Mouse (Mus musculus) midbrain, embryonic 14.5 days (tissue): ENCODE measurements around the gene Slc13a4. TPM values are rescaled to one million over a fixed set of nuclear protein-coding genes. Genes with fewer than 3 reads are reported as not detected.

Experiments used
- ATAC-seq: fragments of 200-750 bp; cut with Nextera tagmentation; 2 replicates; pipeline ENCODE4 v1.8.0; 2017; ENCODE audit warnings: moderate number of reproducible peaks, moderate library complexity; ENCODE audit not compliant: low FRiP score, low TSS enrichment
- DNase-seq: peaks from one replicate; pipeline ENCODE4 v3.0.0-alpha.2; 2015
- H3K27ac ChIP-seq: fragments of 300-500 bp; sonication (generic); replicated peaks from 2 replicates; pipeline ENCODE4 v1.5.1; 2014; ENCODE audit warnings: mild to moderate bottlenecking, low read depth, low read length, moderate library complexity
- H3K27me3 ChIP-seq: fragments of 300-500 bp; sonication (generic); 2 replicates; pipeline ENCODE4 v1.6.1; 2014; ENCODE audit warnings: low read length, control low read depth, mixed read lengths; ENCODE audit not compliant: control insufficient read depth, insufficient read depth
- H3K36me3 ChIP-seq: fragments of 300-500 bp; sonication (generic); 2 replicates; pipeline ENCODE4 v1.6.1; 2014; ENCODE audit warnings: low read length, control low read depth; ENCODE audit not compliant: control insufficient read depth, insufficient read depth
- H3K4me1 ChIP-seq: fragments of 300-500 bp; sonication (generic); 2 replicates; pipeline ENCODE4 v1.6.1; 2014; ENCODE audit warnings: mild to moderate bottlenecking, antibody characterized with exemption, low read length, control low read depth; ENCODE audit not compliant: control insufficient read depth, insufficient read depth
- H3K4me2 ChIP-seq: fragments of 300-500 bp; sonication (generic); 2 replicates; pipeline ENCODE4 v1.6.1; 2014; ENCODE audit warnings: mild to moderate bottlenecking, low read length, moderate library complexity
- H3K4me3 ChIP-seq: fragments of 300-500 bp; sonication (generic); replicated peaks from 2 replicates; pipeline ENCODE4 v1.5.1; 2014; ENCODE audit warnings: low read depth, low read length
- H3K9ac ChIP-seq: fragments of 300-500 bp; sonication (generic); replicated peaks from 2 replicates; pipeline ENCODE4 v1.6.1; 2014; ENCODE audit warnings: mild to moderate bottlenecking, low read length, moderate library complexity
- H3K9me3 ChIP-seq: fragments of 300-500 bp; sonication (generic); 2 replicates; pipeline ENCODE4 v1.6.1; 2016; ENCODE audit warnings: low read length, control low read depth, mixed read lengths; ENCODE audit not compliant: control insufficient read depth
- WGBS: fragments of 180-500 bp; shearing (Covaris S2); extraction: QIAGEN DNeasy Blood & Tissue Kit; methylation state at CpG from one replicate; pipeline ENCODE4 v1.1.7; 2014; 5-methylcytosine and 5-hydroxymethylcytosine counted together
- polyA plus RNA-seq: library from polyadenylated mRNA; unstranded; fragments of >200 nt; fragmentation: Nextera tagmentation; extraction: Ambion mirVana; gene quantifications from 2 replicates; pipeline ENCODE4 v1.2.1, GENCODE M21; 2014

The Slc13a4 gene
- polyA plus RNA-seq, 1 experiment from 2014 or later: 3.3 TPM

- H3K4me3 ChIP-seq: no peak overlapping the region
- H3K4me2 ChIP-seq: no peak overlapping the region
- no peaks in the 10 kb centered on the region for H3K36me3 ChIP-seq
- ATAC-seq: no peak
- whole genome bisulfite sequencing: 56% methylated on average over 2 of the region's 2 CpGs
- no peaks in the 10 kb centered on the region for H3K27me3 ChIP-seq
- no peaks in the 10 kb centered on the region for H3K4me1 ChIP-seq
- no peak overlapping the region for H3K9ac ChIP-seq
- no peak overlapping the region for H3K27ac ChIP-seq
- H3K9me3 ChIP-seq: no peaks in the 10 kb centered on the region
- DNase-seq: peak; percentile 10
Observed at GRCm38 (mm10) chr6:35297001-35297400, 10.9 kb downstream of the Slc13a4 start.

- 69% methylated on average over 2 of the region's 2 CpGs for WGBS
- H3K36me3 ChIP-seq: no peaks in the 10 kb centered on the region
- no peak overlapping the region for H3K4me2 ChIP-seq
- H3K9me3 ChIP-seq: no peaks in the 10 kb centered on the region
- H3K9ac ChIP-seq: no peak overlapping the region
- DNase-seq: peak; percentile 6
- no peaks in the 10 kb centered on the region for H3K4me1 ChIP-seq
- no peaks in the 10 kb centered on the region for H3K27me3 ChIP-seq
- H3K27ac ChIP-seq: no peak overlapping the region
- no peak overlapping the region for H3K4me3 ChIP-seq
- no peak for ATAC-seq
Observed at GRCm38 (mm10) chr6:35294964-35295363, 13.0 kb downstream of the Slc13a4 start.

- Histone ChIP-seq H3K4me3 (no peak overlapping the region), H3K4me2 (no peak overlapping the region), H3K9ac (no peak overlapping the region), H3K4me1 (no peaks in the 10 kb centered on the region), H3K36me3 (no peaks in the 10 kb centered on the region), H3K9me3 (no peaks in the 10 kb centered on the region), H3K27me3 (no peaks in the 10 kb centered on the region), H3K27ac (no peak overlapping the region)
- no peak for DNase-seq
- WGBS: 93% methylated on average over 8 of the region's 8 CpGs
- no peak for ATAC-seq
Observed at GRCm38 (mm10) chr6:35289676-35290075, 18.3 kb downstream of the Slc13a4 start.

- no peaks in the 10 kb centered on the region for H3K27me3 ChIP-seq
- DNase-seq (peak; percentile 35), ATAC-seq (no peak)
- H3K4me1 ChIP-seq: no peaks in the 10 kb centered on the region
- 0 out of 2 replicates have a peak overlapping the region, but pooled peaks have one; percentile 41 for H3K27ac ChIP-seq
- H3K36me3 ChIP-seq: no peaks in the 10 kb centered on the region
- no peak overlapping the region for H3K4me3 ChIP-seq
- H3K9me3 ChIP-seq: no peaks in the 10 kb centered on the region
- WGBS: 23% methylated on average over 7 of the region's 7 CpGs
- no peak overlapping the region for H3K9ac ChIP-seq
- H3K4me2 ChIP-seq: no peak overlapping the region
Observed at GRCm38 (mm10) chr6:35288920-35289319, 19.0 kb downstream of the Slc13a4 start.

GRCm38 (mm10) chr6:35288114-35288761, 19.7 kb downstream of the Slc13a4 start:
- H3K27me3 ChIP-seq: no peaks in the 10 kb centered on the region
- no peaks in the 10 kb centered on the region for H3K4me1 ChIP-seq
- no peak overlapping the region for H3K4me3 ChIP-seq
- H3K9ac ChIP-seq: no peak overlapping the region
- peak; percentile 52 for DNase-seq
- 0 out of 2 replicates have a peak overlapping the region, but pooled peaks have one; percentile 41 for H3K27ac ChIP-seq
- no peaks in the 10 kb centered on the region for H3K36me3 ChIP-seq
- no peak overlapping the region for H3K4me2 ChIP-seq
- peak; percentile 53; the same call in 1 of the 2 replicates for ATAC-seq
- WGBS: 74% methylated on average over 11 of the region's 11 CpGs
- no peaks in the 10 kb centered on the region for H3K9me3 ChIP-seq

GRCm38 (mm10) chr6:35279306-35279705, 28.6 kb downstream of the Slc13a4 start:
- H3K4me3 ChIP-seq: no peak overlapping the region
- DNase-seq: no peak
- H3K27me3 ChIP-seq: no peaks in the 10 kb centered on the region
- ATAC-seq: no peak
- H3K9me3 ChIP-seq: no peaks in the 10 kb centered on the region
- no peak overlapping the region for H3K9ac ChIP-seq
- H3K36me3 ChIP-seq: no peaks in the 10 kb centered on the region
- 83% methylated on average over 10 of the region's 10 CpGs for WGBS
- H3K4me1 ChIP-seq: no peaks in the 10 kb centered on the region
- no peak overlapping the region for H3K4me2 ChIP-seq
- no peak overlapping the region for H3K27ac ChIP-seq

- Histone ChIP-seq H3K9ac (no peak overlapping the region), H3K27me3 (no peaks in the 10 kb centered on the region), H3K9me3 (no peaks in the 10 kb centered on the region), H3K4me3 (no peak overlapping the region), H3K36me3 (no peaks in the 10 kb centered on the region), H3K4me1 (no peaks in the 10 kb centered on the region), H3K4me2 (no peak overlapping the region), H3K27ac (no peak overlapping the region)
- ATAC-seq (no peak), DNase-seq (no peak)
- 67% methylated on average over 10 of the region's 10 CpGs for WGBS
Observed at GRCm38 (mm10) chr6:35277903-35278587, 29.9 kb downstream of the Slc13a4 start.

GRCm38 (mm10) chr6:35273391-35274082, 34.4 kb downstream of the Slc13a4 start:
- no peak for DNase-seq
- no peak for ATAC-seq
- H3K4me2 ChIP-seq: no peak overlapping the region
- no peaks in the 10 kb centered on the region for H3K27me3 ChIP-seq
- no peak overlapping the region for H3K4me3 ChIP-seq
- no peaks in the 10 kb centered on the region for H3K4me1 ChIP-seq
- 0 out of 2 replicates have a peak, but pooled peaks cover 3% of the 10 kb centered on the region for H3K9me3 ChIP-seq
- no peaks in the 10 kb centered on the region for H3K36me3 ChIP-seq
- no peak overlapping the region for H3K27ac ChIP-seq
- no peak overlapping the region for H3K9ac ChIP-seq
- WGBS: 89% methylated on average over 11 of the region's 11 CpGs
